Mouse (Mus musculus): ENCODE data around the gene Tex101.
"Not testable (repeated sequence)": the region's sequence is repeated elsewhere in the genome, so short reads cannot be mapped to it uniquely, and the experiment has no call there.

The Tex101 gene

DNA sequence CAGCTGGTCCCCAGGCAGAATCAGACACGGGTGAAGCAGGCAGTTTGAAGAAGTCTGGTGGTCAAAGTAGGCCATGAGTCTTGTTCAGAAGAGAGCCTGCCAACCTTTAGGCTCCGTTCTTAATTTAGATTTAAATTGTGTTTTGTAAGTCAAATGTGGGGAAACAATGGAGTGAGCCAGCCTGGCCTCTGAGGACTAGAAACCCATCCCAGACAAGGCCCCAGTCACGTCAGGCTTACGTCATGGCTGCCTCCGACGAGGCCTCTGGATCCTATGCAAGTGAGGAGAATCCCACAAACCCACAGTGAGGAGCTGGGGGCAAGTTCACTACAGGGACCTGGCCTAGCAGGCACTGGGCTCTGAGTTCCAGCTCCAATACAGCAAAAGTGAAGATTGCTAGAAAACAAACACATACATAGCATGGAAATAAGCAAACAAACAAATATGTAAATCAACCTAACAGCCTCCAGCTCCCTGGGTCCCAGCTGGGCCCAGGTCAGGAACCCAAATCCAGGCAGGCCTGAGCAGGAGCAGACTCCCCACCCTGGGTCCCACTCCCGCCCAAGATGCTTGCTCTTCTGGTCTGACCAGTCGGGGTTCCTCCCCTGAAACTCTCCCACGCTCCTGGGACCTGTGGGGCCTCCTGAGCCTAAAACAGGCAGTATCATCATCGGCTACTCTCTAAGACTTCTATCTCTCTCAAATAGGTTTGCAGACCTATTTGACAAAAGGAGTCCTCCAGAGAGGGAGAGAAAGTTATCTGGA, 46.2 kb downstream of the Tex101 start:
- no peak for DNase-seq

DNA sequence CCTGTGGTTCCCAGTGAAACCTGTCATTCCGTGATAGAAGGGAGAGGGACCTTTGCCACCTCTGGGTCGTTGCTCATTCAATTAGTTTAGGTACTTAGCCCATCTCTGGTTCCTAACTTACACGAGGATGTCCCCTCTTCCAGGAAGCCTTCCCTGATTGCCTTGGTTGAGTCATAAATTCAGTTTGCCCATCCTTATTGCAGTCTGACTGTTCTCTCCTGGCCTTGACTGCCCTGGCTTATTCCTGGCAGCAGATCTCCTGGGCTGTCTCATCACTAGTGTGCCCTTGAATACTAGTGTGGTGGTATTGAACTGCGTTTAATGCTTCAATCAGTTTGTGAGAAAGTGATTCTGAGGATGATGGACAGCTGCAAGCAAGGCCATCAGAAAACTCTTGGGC, 46.8 kb downstream of the Tex101 start:
- DNase-seq, result no peak

- DNase-seq, result peak; percentile 84
Measured at GRCm38 (mm10) chr7:24628685-24629610, 47.5 kb downstream of the Tex101 start.

DNA sequence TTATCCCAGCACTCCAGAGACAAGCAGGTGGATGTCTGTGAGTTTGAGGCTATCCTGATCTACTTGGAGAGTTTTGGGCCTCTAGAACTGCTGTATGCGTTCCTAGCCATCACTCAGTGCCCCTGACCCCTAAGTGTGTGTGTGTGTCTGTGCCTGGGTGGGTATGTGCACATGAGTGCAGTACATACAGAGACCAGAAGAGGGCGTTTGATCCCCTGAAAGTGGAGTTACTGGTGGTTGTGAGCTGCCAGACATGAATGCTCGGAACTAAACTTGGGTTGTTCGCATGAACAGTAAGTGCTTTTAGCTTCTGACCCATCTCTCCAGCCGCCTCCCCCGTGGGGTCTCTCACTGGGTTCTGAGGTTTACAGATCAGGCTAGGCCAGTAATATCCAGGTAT, 53.5 kb downstream of the Tex101 start:
- DNase-seq, result no peak

DNA sequence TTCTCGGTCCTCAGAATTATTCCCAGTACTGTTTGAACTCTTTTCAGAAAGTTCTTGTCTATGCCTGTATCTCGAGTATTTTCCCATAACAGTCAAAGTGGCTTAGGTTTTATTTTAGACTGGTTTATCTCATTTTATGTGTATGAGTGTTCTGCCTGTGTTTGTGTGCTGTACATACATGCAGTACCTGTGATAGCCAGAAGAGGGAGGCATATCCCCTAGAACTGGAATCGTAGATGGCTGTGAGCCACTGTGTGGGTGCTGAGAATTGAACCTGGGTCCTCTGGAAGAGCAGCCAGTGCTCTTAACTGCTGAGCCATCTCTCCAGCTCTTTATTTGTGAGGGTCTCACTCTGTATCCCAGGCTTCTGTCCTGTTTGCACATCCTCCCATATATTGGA, 55.3 kb downstream of the Tex101 start:
- no peak for DNase-seq

DNA sequence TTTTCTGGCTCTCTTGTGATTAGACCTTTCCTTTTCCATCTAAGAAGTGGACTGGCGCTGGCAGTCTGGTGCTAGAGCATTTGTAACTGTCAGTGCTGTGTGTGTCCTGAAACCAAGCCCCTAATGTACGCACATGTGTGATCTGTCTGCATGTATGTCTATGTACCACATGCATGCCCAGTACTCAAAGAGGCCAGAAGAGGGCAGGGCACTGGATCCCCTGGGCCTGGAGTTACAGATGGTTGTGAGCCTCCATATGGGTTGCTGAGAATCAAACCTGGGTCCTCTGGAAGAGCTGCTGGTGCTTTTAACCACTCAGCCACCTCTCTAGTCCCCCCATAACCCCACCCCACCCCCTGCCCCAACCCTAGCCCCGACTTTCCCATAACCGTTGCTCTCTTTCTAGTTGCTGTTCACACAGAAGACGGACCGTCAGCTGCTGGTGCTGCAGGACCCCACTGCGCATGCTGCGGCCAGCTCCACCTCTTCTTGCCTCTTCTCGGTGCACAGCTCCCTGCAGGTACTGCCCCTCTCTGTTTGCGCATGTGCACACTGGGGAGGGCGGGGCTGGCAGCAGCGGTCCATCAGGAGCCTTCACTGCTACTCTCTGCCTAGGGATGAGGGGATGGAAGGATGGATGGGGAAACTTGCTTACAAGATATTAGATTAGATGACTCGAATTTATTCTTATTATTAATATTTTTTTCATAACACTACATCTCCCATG, 56.6 kb downstream of the Tex101 start:
- DNase-seq, result no peak

DNA sequence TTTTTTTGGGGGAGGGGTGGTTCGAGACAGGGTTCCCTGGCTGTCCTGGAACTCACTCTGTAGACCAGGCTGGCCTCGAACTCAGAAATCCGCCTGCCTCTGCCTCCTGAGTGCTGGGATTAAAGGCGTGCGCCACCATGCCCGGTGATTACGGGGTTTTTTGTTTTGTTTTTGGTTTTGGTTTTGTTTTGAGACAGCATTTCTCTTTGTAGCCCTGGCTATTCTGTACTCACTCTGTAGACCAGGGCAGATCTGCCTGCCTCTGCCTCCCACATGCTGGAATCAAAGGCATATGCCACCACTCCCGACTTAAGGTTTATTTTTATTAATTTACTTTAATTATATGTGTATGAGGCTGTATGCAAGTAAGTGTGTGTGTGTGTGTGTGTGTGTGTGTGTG, 58.1 kb downstream of the Tex101 start:
- DNase-seq, result not testable (repeated sequence)

Measured in thymus, postnatal 25 days (tissue).